Mouse (Mus musculus): ENCODE measurements at regions not wholly inside any gene's neighbourhood (a gene's known extent, or its start where the extent isn't known, plus 50 kb on each side); places are given as distances from the start of the nearest gene placed in this dataset.

- Histone ChIP-seq H3K27ac (ENCODE audit: insufficient read depth, low read depth, low read length) (no peak overlapping the region), H3K4me3 (ENCODE audit: insufficient read depth, low read length) (no peak overlapping the region), H3K4me1 (ENCODE audit: control insufficient read depth, insufficient read depth, low read length) (peaks cover 8% of the 10 kb centered on the region)
- no peak for TF ChIP-seq POLR2A (IDR thresholded peaks at IDR 0.05; ENCODE audit: borderline replicate concordance, low read depth, low read length)
- no peak for TF ChIP-seq CTCF (IDR thresholded peaks at IDR 0.05; ENCODE audit: low read depth, low read length)
These were observed 126.1 kb upstream of the Arntl start for GRCm38 (mm10) chr7:113081120-113081519.

- Histone ChIP-seq H3K4me3 (ENCODE audit: insufficient read depth, low read length) (no peak overlapping the region), H3K4me1 (ENCODE audit: control insufficient read depth, insufficient read depth, low read length) (peaks cover 8% of the 10 kb centered on the region), H3K27ac (ENCODE audit: insufficient read depth, low read depth, low read length) (no peak overlapping the region)
- TF ChIP-seq POLR2A (IDR thresholded peaks at IDR 0.05; ENCODE audit: borderline replicate concordance, low read depth, low read length), result no peak
- no peak for TF ChIP-seq CTCF (IDR thresholded peaks at IDR 0.05; ENCODE audit: low read depth, low read length)
These were observed 122.2 kb upstream of the Arntl start for GRCm38 (mm10) chr7:113084930-113085625.

GRCm38 (mm10) chr7:113086158-113086557, 121.1 kb upstream of the Arntl start:
- H3K4me1 ChIP-seq (ENCODE audit: control insufficient read depth, insufficient read depth, low read length), result peaks cover 6% of the 10 kb centered on the region
- H3K27ac ChIP-seq (ENCODE audit: insufficient read depth, low read depth, low read length), result no peak overlapping the region
- H3K4me3 ChIP-seq (ENCODE audit: insufficient read depth, low read length), result no peak overlapping the region
- TF ChIP-seq CTCF (IDR thresholded peaks at IDR 0.05; ENCODE audit: low read depth, low read length) (no peak), POLR2A (IDR thresholded peaks at IDR 0.05; ENCODE audit: borderline replicate concordance, low read depth, low read length) (no peak)

GRCm38 (mm10) chr7:113087646-113088045, 119.6 kb upstream of the Arntl start:
- TF ChIP-seq POLR2A (IDR thresholded peaks at IDR 0.05; ENCODE audit: borderline replicate concordance, low read depth, low read length), result no peak
- TF ChIP-seq CTCF (IDR thresholded peaks at IDR 0.05; ENCODE audit: low read depth, low read length), result no peak
- Histone ChIP-seq H3K4me1 (ENCODE audit: control insufficient read depth, insufficient read depth, low read length) (peaks cover 4% of the 10 kb centered on the region), H3K27ac (ENCODE audit: insufficient read depth, low read depth, low read length) (no peak overlapping the region), H3K4me3 (ENCODE audit: insufficient read depth, low read length) (no peak overlapping the region)

GRCm38 (mm10) chr7:113089044-113089443, 118.2 kb upstream of the Arntl start:
- TF ChIP-seq POLR2A (IDR thresholded peaks at IDR 0.05; ENCODE audit: borderline replicate concordance, low read depth, low read length), result no peak
- no peak for TF ChIP-seq CTCF (IDR thresholded peaks at IDR 0.05; ENCODE audit: low read depth, low read length)
- H3K4me1 ChIP-seq (ENCODE audit: control insufficient read depth, insufficient read depth, low read length), result peaks cover 4% of the 10 kb centered on the region
- H3K27ac ChIP-seq (ENCODE audit: insufficient read depth, low read depth, low read length), result no peak overlapping the region
- no peak overlapping the region for H3K4me3 ChIP-seq (ENCODE audit: insufficient read depth, low read length)

- H3K4me3 ChIP-seq (ENCODE audit: insufficient read depth, low read length), result no peak overlapping the region
- no peaks in the 10 kb centered on the region for H3K4me1 ChIP-seq (ENCODE audit: control insufficient read depth, insufficient read depth, low read length)
- H3K27ac ChIP-seq (ENCODE audit: insufficient read depth, low read depth, low read length), result no peak overlapping the region
- TF ChIP-seq CTCF (IDR thresholded peaks at IDR 0.05; ENCODE audit: low read depth, low read length) (no peak), POLR2A (IDR thresholded peaks at IDR 0.05; ENCODE audit: borderline replicate concordance, low read depth, low read length) (no peak)
These were observed 113.3 kb upstream of the Arntl start for GRCm38 (mm10) chr7:113093931-113094330.

GRCm38 (mm10) chr7:113095092-113095491, 112.2 kb upstream of the Arntl start:
- TF ChIP-seq CTCF (IDR thresholded peaks at IDR 0.05; ENCODE audit: low read depth, low read length) (no peak), POLR2A (IDR thresholded peaks at IDR 0.05; ENCODE audit: borderline replicate concordance, low read depth, low read length) (no peak)
- Histone ChIP-seq H3K4me1 (ENCODE audit: control insufficient read depth, insufficient read depth, low read length) (no peaks in the 10 kb centered on the region), H3K4me3 (ENCODE audit: insufficient read depth, low read length) (no peak overlapping the region), H3K27ac (ENCODE audit: insufficient read depth, low read depth, low read length) (no peak overlapping the region)

- no peak overlapping the region for H3K4me3 ChIP-seq (ENCODE audit: insufficient read depth, low read length)
- TF ChIP-seq POLR2A (IDR thresholded peaks at IDR 0.05; ENCODE audit: borderline replicate concordance, low read depth, low read length), result no peak
- no peak for TF ChIP-seq CTCF (IDR thresholded peaks at IDR 0.05; ENCODE audit: low read depth, low read length)
- peaks cover 3% of the 10 kb centered on the region; the same call in 1 of the 2 replicates for H3K4me1 ChIP-seq (ENCODE audit: control insufficient read depth, insufficient read depth, low read length)
These were observed 103.0 kb upstream of the Arntl start for GRCm38 (mm10) chr7:113104265-113104664.

GRCm38 (mm10) chr7:113105359-113105758, 101.9 kb upstream of the Arntl start:
- TF ChIP-seq CTCF (IDR thresholded peaks at IDR 0.05; ENCODE audit: low read depth, low read length) (no peak), POLR2A (IDR thresholded peaks at IDR 0.05; ENCODE audit: borderline replicate concordance, low read depth, low read length) (no peak)
- Histone ChIP-seq H3K4me3 (ENCODE audit: insufficient read depth, low read length) (no peak overlapping the region), H3K27ac (ENCODE audit: insufficient read depth, low read depth, low read length) (no peak overlapping the region), H3K4me1 (ENCODE audit: control insufficient read depth, insufficient read depth, low read length) (peaks cover 3% of the 10 kb centered on the region; the same call in 1 of the 2 replicates)

More at GRCm38 (mm10) chr7:113104265-113104664, 103.0 kb upstream of the Arntl start:
- no peak overlapping the region for H3K27ac ChIP-seq (ENCODE audit: insufficient read depth, low read depth, low read length)

GRCm38 (mm10) chr7:113106731-113107130, 100.5 kb upstream of the Arntl start:
- H3K27ac ChIP-seq (ENCODE audit: insufficient read depth, low read depth, low read length), result no peak overlapping the region
- no peak overlapping the region for H3K4me3 ChIP-seq (ENCODE audit: insufficient read depth, low read length)
- H3K4me1 ChIP-seq (ENCODE audit: control insufficient read depth, insufficient read depth, low read length), result peaks cover 3% of the 10 kb centered on the region; the same call in 1 of the 2 replicates
- TF ChIP-seq CTCF (IDR thresholded peaks at IDR 0.05; ENCODE audit: low read depth, low read length) (no peak), POLR2A (IDR thresholded peaks at IDR 0.05; ENCODE audit: borderline replicate concordance, low read depth, low read length) (no peak)
